Mouse (Mus musculus) spleen, adult 12 weeks (tissue): Measurements from ENCODE around the gene Olfr63.
"Not testable (repeated sequence)": the region's sequence is repeated elsewhere in the genome, so short reads cannot be mapped to it uniquely, and the experiment has no call there.

Source experiments
- DNase-seq: peaks from one replicate; pipeline ENCODE4 v3.0.0; 2022; ENCODE audit warnings: low spot score

The Olfr63 gene

GRCm38 (mm10) chr17:33264376-33264775 lies at the start of gene Olfr63:
Gene Olfr63 (plus strand): TSS chr17:33264676.
- no peak for DNase-seq

GRCm38 (mm10) chr17:33221590-33221989 lies 42.9 kb upstream of the Olfr63 start, which contains the start of gene Olfr1564:
Gene Olfr1564 (minus strand): TSS chr17:33221690.
- no peak for DNase-seq

- not testable (repeated sequence) for DNase-seq
Measured at GRCm38 (mm10) chr17:33236646-33237045, 27.8 kb upstream of the Olfr63 start.

- DNase-seq, result not testable (repeated sequence)
Measured at GRCm38 (mm10) chr17:33254530-33255318, 9.8 kb upstream of the Olfr63 start, which contains the start of gene Zfp955a. Gene Zfp955a (minus strand): TSS chr17:33255145.

GRCm38 (mm10) chr17:33255319-33255657 lies 9.2 kb upstream of the Olfr63 start:
- not testable (repeated sequence) for DNase-seq

- no peak for DNase-seq
Measured at GRCm38 (mm10) chr17:33268907-33269306, 4.4 kb downstream of the Olfr63 start.

GRCm38 (mm10) chr17:33289039-33289875 lies 24.8 kb downstream of the Olfr63 start, which contains the start of gene Zfp955b:
Gene Zfp955b (plus strand): TSS chr17:33289544.
- DNase-seq, result not testable (repeated sequence)

DNA sequence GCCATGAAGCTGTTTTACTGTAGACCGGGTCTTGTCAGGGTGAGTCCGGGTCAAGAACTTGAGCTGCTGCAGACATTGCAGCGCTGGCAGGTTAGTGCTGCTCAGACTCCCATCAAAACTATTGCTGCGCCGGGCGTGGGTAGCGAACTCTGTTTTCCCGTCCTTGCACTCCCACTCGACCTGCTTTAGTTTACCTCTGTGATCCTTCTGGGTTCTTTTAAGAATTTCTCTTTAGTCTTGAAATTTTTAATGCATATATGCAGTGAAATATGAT lies 25.3 kb downstream of the Olfr63 start:
- not testable (repeated sequence) for DNase-seq
